Mouse (Mus musculus): ENCODE data around the gene Bloc1s1. TPM values are rescaled to one million over a fixed set of nuclear protein-coding genes. Genes with fewer than 3 reads are reported as not detected.

The Bloc1s1 gene
- polyA plus RNA-seq, 1 experiment from 2014 or later, result 249 TPM

DNA sequence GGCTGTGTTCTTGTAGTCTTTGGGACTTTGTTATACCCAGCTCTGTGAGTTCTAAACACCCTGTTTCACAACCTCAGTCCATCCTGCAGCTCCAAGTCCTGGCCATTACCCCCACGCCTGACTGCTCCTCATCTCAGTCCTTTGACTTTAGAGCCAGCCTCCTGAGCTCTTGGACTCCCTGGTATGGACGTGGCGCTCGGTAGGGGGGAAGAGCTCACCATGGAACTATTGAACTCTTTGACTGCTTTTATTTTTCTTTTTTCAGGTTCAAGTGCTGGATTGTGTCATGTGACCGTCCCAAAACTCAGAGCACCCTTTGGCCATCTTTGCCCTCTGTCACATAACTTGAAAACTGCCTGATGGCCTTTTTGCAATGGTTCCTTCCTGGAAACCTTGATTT lies 41.8 kb downstream of the Bloc1s1 start:
- Histone ChIP-seq H3K27me3 (ENCODE audit: control insufficient read depth, insufficient read depth, low read length) (no peaks in the 10 kb centered on the region), H3K9ac (replicated peaks; ENCODE audit: low read length) (no peak overlapping the region), H3K27ac (replicated peaks; ENCODE audit: low read depth, low read length) (no peak overlapping the region), H3K9me3 (ENCODE audit: control insufficient read depth, low read length) (no peaks in the 10 kb centered on the region), H3K4me1 (ENCODE audit: control insufficient read depth, insufficient read depth, low read length) (no peaks in the 10 kb centered on the region), H3K4me2 (ENCODE audit: low read length) (no peak overlapping the region), H3K36me3 (ENCODE audit: control insufficient read depth, insufficient read depth, low read length) (peaks cover 53% of the 10 kb centered on the region), H3K4me3 (replicated peaks; ENCODE audit: low read depth, low read length) (no peak overlapping the region)
- 83% methylated on average over 5 of the region's 5 CpGs for WGBS
- ATAC-seq (ENCODE audit: low FRiP score, low TSS enrichment), result no peak
- no peak for DNase-seq

DNA sequence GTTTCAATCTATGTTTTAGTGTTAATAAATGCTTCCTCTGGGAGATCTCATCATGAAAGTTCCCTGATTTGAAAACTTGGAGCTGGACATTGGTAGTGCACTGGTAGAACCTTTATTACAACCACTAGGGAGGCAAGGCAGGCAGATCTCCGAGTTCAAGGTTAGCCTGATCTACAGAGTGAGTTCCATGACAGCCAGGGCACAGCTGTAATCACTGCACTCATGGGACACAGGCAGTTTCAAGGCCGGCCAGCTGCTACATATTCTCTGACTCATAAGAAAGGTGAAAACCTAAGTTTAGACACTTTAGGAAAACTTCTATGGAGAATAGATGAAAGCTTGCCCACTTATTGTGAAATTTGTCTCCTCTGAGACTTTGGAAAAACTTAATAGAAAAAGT lies 45.0 kb downstream of the Bloc1s1 start:
- Histone ChIP-seq H3K36me3 (ENCODE audit: control insufficient read depth, insufficient read depth, low read length) (peaks cover 36% of the 10 kb centered on the region), H3K4me1 (ENCODE audit: control insufficient read depth, insufficient read depth, low read length) (no peaks in the 10 kb centered on the region), H3K4me3 (replicated peaks; ENCODE audit: low read depth, low read length) (no peak overlapping the region), H3K9ac (replicated peaks; ENCODE audit: low read length) (no peak overlapping the region), H3K27me3 (ENCODE audit: control insufficient read depth, insufficient read depth, low read length) (no peaks in the 10 kb centered on the region), H3K4me2 (ENCODE audit: low read length) (no peak overlapping the region), H3K9me3 (ENCODE audit: control insufficient read depth, low read length) (no peaks in the 10 kb centered on the region), H3K27ac (replicated peaks; ENCODE audit: low read depth, low read length) (no peak overlapping the region)
- ATAC-seq (ENCODE audit: low FRiP score, low TSS enrichment), result no peak
- 85% methylated on average over 2 of the region's 2 CpGs for whole genome bisulfite sequencing
- DNase-seq, result no peak

DNA sequence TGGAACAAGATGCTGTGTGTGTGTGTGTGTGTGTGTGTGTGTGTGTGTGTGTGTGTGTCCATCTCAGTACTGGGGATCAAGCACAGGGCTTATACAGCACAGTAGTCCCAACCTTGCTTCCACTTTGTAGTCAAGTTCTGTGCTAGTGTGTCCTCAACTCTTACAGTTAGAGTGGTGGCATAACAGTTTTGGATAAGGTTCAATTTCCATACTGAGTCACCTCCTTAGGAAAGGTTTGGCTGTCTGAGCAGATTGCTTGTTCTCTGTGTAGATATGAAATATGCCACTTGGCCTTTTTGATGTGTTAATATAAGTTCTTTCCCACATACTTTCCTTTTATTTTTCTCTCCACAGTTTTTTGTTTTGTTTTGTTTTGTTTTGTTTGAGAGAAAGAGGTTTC lies 45.5 kb downstream of the Bloc1s1 start:
- Histone ChIP-seq H3K27ac (replicated peaks; ENCODE audit: low read depth, low read length) (no peak overlapping the region), H3K9me3 (ENCODE audit: control insufficient read depth, low read length) (no peaks in the 10 kb centered on the region), H3K4me2 (ENCODE audit: low read length) (no peak overlapping the region), H3K9ac (replicated peaks; ENCODE audit: low read length) (no peak overlapping the region), H3K4me1 (ENCODE audit: control insufficient read depth, insufficient read depth, low read length) (no peaks in the 10 kb centered on the region), H3K4me3 (replicated peaks; ENCODE audit: low read depth, low read length) (no peak overlapping the region), H3K36me3 (ENCODE audit: control insufficient read depth, insufficient read depth, low read length) (peaks cover 36% of the 10 kb centered on the region), H3K27me3 (ENCODE audit: control insufficient read depth, insufficient read depth, low read length) (no peaks in the 10 kb centered on the region)
- ATAC-seq (ENCODE audit: low FRiP score, low TSS enrichment), result no peak
- DNase-seq, result no peak

DNA sequence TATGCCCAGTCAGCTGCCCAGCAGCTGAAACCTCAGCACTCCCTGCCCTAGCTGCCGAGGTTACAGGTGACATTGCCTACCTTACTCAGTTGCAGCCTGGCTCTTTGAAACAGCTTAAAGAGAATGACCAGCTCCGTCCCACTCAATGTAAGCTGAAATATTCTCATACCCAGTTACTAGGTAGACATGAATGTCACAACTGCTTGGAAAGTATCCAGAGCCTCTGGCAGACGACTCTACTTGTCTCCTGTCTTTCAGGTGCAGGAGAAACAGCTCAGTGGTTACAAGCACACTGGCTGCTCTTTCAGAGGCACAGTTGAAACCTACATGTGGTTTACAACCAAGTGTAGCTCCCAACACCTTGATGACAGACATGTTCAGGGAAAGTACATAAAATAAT lies 53.5 kb downstream of the Bloc1s1 start:
- Histone ChIP-seq H3K36me3 (ENCODE audit: control insufficient read depth, insufficient read depth, low read length) (peaks cover 58% of the 10 kb centered on the region), H3K27ac (replicated peaks; ENCODE audit: low read depth, low read length) (no peak overlapping the region), H3K9me3 (ENCODE audit: control insufficient read depth, low read length) (no peaks in the 10 kb centered on the region), H3K27me3 (ENCODE audit: control insufficient read depth, insufficient read depth, low read length) (no peaks in the 10 kb centered on the region), H3K4me1 (ENCODE audit: control insufficient read depth, insufficient read depth, low read length) (no peaks in the 10 kb centered on the region), H3K4me2 (ENCODE audit: low read length) (no peak overlapping the region), H3K4me3 (replicated peaks; ENCODE audit: low read depth, low read length) (no peak overlapping the region), H3K9ac (replicated peaks; ENCODE audit: low read length) (no peak overlapping the region)
- ATAC-seq (ENCODE audit: low FRiP score, low TSS enrichment), result no peak
- no peak for DNase-seq
- 91% methylated on average over 3 of the region's 3 CpGs for WGBS

Other genes with a start within 250 kb of the Bloc1s1 start
- 10.3 and 10.4 TPM in 2 replicates for gene Suox, start 250.0 kb downstream of the Bloc1s1 start, polyA plus RNA-seq (2014; fragmentation: Nextera tagmentation; extraction: Ambion mirVana)
- gene Rab5b, start 227.8 kb downstream of the Bloc1s1 start, polyA plus RNA-seq (2014; fragmentation: Nextera tagmentation; extraction: Ambion mirVana), result 80.4 and 100 TPM in 2 replicates
- 0.22 and 0.38 TPM in 2 replicates for gene Pmel, start 219.8 kb downstream of the Bloc1s1 start, polyA plus RNA-seq (2014; fragmentation: Nextera tagmentation; extraction: Ambion mirVana)
- 13.2 and 24.2 TPM in 2 replicates for gene Cdk2, start 219.0 kb downstream of the Bloc1s1 start, polyA plus RNA-seq (2014; fragmentation: Nextera tagmentation; extraction: Ambion mirVana)
- 5.7 and 6.2 TPM in 2 replicates for gene Dgka, start 179.2 kb downstream of the Bloc1s1 start, polyA plus RNA-seq (2014; fragmentation: Nextera tagmentation; extraction: Ambion mirVana)
- gene Pym1, start 176.1 kb downstream of the Bloc1s1 start, polyA plus RNA-seq (2014; fragmentation: Nextera tagmentation; extraction: Ambion mirVana), result 46.7 and 60.0 TPM in 2 replicates
- 0.22 and 0.41 TPM in 2 replicates for gene Mmp19, start 133.1 kb downstream of the Bloc1s1 start, polyA plus RNA-seq (2014; fragmentation: Nextera tagmentation; extraction: Ambion mirVana)
- gene Dnajc14, start 120.0 kb downstream of the Bloc1s1 start, polyA plus RNA-seq (2014; fragmentation: Nextera tagmentation; extraction: Ambion mirVana), result 38.6 and 42.7 TPM in 2 replicates
- gene Tmem198b, start 119.7 kb downstream of the Bloc1s1 start, polyA plus RNA-seq (2014; fragmentation: Nextera tagmentation; extraction: Ambion mirVana), result 11.7 and 13.1 TPM in 2 replicates
- 150 and 152 TPM in 2 replicates for gene Sarnp, start 106.7 kb downstream of the Bloc1s1 start, polyA plus RNA-seq (2014; fragmentation: Nextera tagmentation; extraction: Ambion mirVana)
- gene Ormdl2, start 102.4 kb downstream of the Bloc1s1 start, polyA plus RNA-seq (2014; fragmentation: Nextera tagmentation; extraction: Ambion mirVana), result 23.4 and 24.8 TPM in 2 replicates
- gene Gdf11, start 32.3 kb downstream of the Bloc1s1 start, polyA plus RNA-seq (2014; fragmentation: Nextera tagmentation; extraction: Ambion mirVana), result 7.9 and 9.6 TPM in 2 replicates
- 120 and 138 TPM in 2 replicates for gene Cd63, start 23.0 kb downstream of the Bloc1s1 start, polyA plus RNA-seq (2014; fragmentation: Nextera tagmentation; extraction: Ambion mirVana)
- gene Rdh5, start 1.1 kb downstream of the Bloc1s1 start, polyA plus RNA-seq (2014; fragmentation: Nextera tagmentation; extraction: Ambion mirVana), result 11.6 and 15.2 TPM in 2 replicates
- gene Itga7, start 9.8 kb upstream of the Bloc1s1 start, polyA plus RNA-seq (2014; fragmentation: Nextera tagmentation; extraction: Ambion mirVana), result 3.4 and 4.9 TPM in 2 replicates
- gene Mettl7b, start 37.0 kb upstream of the Bloc1s1 start, polyA plus RNA-seq (2014; fragmentation: Nextera tagmentation; extraction: Ambion mirVana), result not detected in 2 replicates
- not detected in 2 replicates for gene Olfr9, start 65.4 kb upstream of the Bloc1s1 start, polyA plus RNA-seq (2014; fragmentation: Nextera tagmentation; extraction: Ambion mirVana)
- not detected in 2 replicates for gene Olfr763, start 86.8 kb upstream of the Bloc1s1 start, polyA plus RNA-seq (2014; fragmentation: Nextera tagmentation; extraction: Ambion mirVana)
- not detected in 2 replicates for gene Olfr764-ps1, start 115.9 kb upstream of the Bloc1s1 start, polyA plus RNA-seq (2014; fragmentation: Nextera tagmentation; extraction: Ambion mirVana)
- gene Olfr765, start 126.0 kb upstream of the Bloc1s1 start, polyA plus RNA-seq (2014; fragmentation: Nextera tagmentation; extraction: Ambion mirVana), result not detected in 2 replicates
- not detected in 2 replicates for gene Olfr766-ps1, start 144.9 kb upstream of the Bloc1s1 start, polyA plus RNA-seq (2014; fragmentation: Nextera tagmentation; extraction: Ambion mirVana)
- gene Olfr767, start 158.9 kb upstream of the Bloc1s1 start, polyA plus RNA-seq (2014; fragmentation: Nextera tagmentation; extraction: Ambion mirVana), result not detected in 2 replicates
- gene Olfr768, start 175.3 kb upstream of the Bloc1s1 start, polyA plus RNA-seq (2014; fragmentation: Nextera tagmentation; extraction: Ambion mirVana), result not detected in 2 replicates
- gene Olfr769, start 193.8 kb upstream of the Bloc1s1 start, polyA plus RNA-seq (2014; fragmentation: Nextera tagmentation; extraction: Ambion mirVana), result not detected in 2 replicates
- not detected in 2 replicates for gene Olfr770, start 215.0 kb upstream of the Bloc1s1 start, polyA plus RNA-seq (2014; fragmentation: Nextera tagmentation; extraction: Ambion mirVana)
- not detected in 2 replicates for gene Olfr771, start 240.7 kb upstream of the Bloc1s1 start, polyA plus RNA-seq (2014; fragmentation: Nextera tagmentation; extraction: Ambion mirVana)